Mouse (Mus musculus) bone marrow, adult 2 months (tissue): ENCODE results near the gene Catsperz. TPM values are rescaled to one million over a fixed set of nuclear protein-coding genes. Genes with fewer than 3 reads are reported as not detected.
A peak's percentile ranks its signal among the peaks of the same experiment; 100 is the strongest.

ENCODE experiments used
- H3K27ac ChIP-seq: fragments of 200-500 bp; 2 replicates; pipeline ENCODE4 v1.5.1; 2012; ENCODE audit warnings: low read depth, mild to moderate bottlenecking, control low read depth, inconsistent platforms, low read length; ENCODE audit not compliant: control insufficient read depth, poor library complexity, insufficient read depth
- H3K4me1 ChIP-seq: fragments of 200-500 bp; 2 replicates; pipeline ENCODE4 v1.6.1; 2011; ENCODE audit warnings: low read length; ENCODE audit not compliant: control insufficient read depth, insufficient read depth
- H3K4me3 ChIP-seq: fragments of 200-500 bp; replicated peaks from 2 replicates; pipeline ENCODE3; 2011; ENCODE audit warnings: mild to moderate bottlenecking, low read depth, low read length, control low read depth; ENCODE audit not compliant: control insufficient read depth
- CTCF ChIP-seq: fragments of 200-500 bp; IDR thresholded peaks from 2 replicates; pipeline ENCODE4 v1.5.1; 2011; ENCODE audit warnings: low read length, control low read depth; ENCODE audit not compliant: control insufficient read depth, insufficient read depth
- POLR2A ChIP-seq: fragments of 200-500 bp; IDR thresholded peaks from 2 replicates; pipeline ENCODE4 v1.6.1; 2011; ENCODE audit warnings: low read depth, mild to moderate bottlenecking, control low read depth, low read length, borderline replicate concordance; ENCODE audit not compliant: control insufficient read depth
- WGBS: fragments of 180-500 bp; shearing (Covaris S2); methylation state at CpG from one replicate; pipeline ENCODE4 v1.1.7; 2018; 5-methylcytosine and 5-hydroxymethylcytosine counted together
- polyA plus RNA-seq: library from polyadenylated mRNA; stranded (reverse); fragments of >200 nt; gene quantifications from 2 replicates; pipeline ENCODE4 v1.2.4, GENCODE M21; 2011; ENCODE audit warnings: low replicate concordance; ENCODE audit not compliant: missing spikeins, insufficient read depth, insufficient read length

Catsperz gene
- polyA plus RNA-seq, 1 experiment: 2.6 TPM

GRCm38 (mm10) chr19:6924461-6925306 is 496 bp downstream of the Catsperz start:
- TF ChIP-seq CTCF (peak; percentile 80), POLR2A (no peak)
- Histone ChIP-seq H3K4me1 (peaks cover 5% of the 10 kb centered on the region; the same call in 1 of the 2 replicates), H3K4me3 (no peak overlapping the region), H3K27ac (no peak overlapping the region)
- WGBS: 5% methylated on average over 39 of the region's 39 CpGs

GRCm38 (mm10) chr19:6922901-6923735 is 2.1 kb downstream of the Catsperz start:
- Histone ChIP-seq H3K27ac (no peak overlapping the region), H3K4me3 (no peak overlapping the region), H3K4me1 (peaks cover 5% of the 10 kb centered on the region; the same call in 1 of the 2 replicates)
- no peak for TF ChIP-seq POLR2A
- TF ChIP-seq CTCF: no peak
- WGBS: 63% methylated on average over 6 of the region's 6 CpGs

- under 1% methylated on average over 66 of the region's 66 CpGs for WGBS
- peaks cover 5% of the 10 kb centered on the region; the same call in 1 of the 2 replicates for H3K4me1 ChIP-seq
- H3K27ac ChIP-seq: peak within 1 kb of the TSS; percentile 76
- TF ChIP-seq CTCF (no peak), POLR2A (peak; percentile 89; the same call in 1 of the 2 replicates)
- peak within 1 kb of the TSS; percentile 74 for H3K4me3 ChIP-seq
Measured at GRCm38 (mm10) chr19:6921647-6922567, 3.3 kb downstream of the Catsperz start, which contains the start of gene Esrra. Gene Esrra, minus strand, starts transcription at chr19:6921813.

- Histone ChIP-seq H3K4me1 (peaks cover 5% of the 10 kb centered on the region; the same call in 1 of the 2 replicates), H3K4me3 (peak overlapping the region; percentile 65), H3K27ac (peak overlapping the region; percentile 76)
- WGBS: under 1% methylated on average over 39 of the region's 48 CpGs
- TF ChIP-seq POLR2A: no peak
- no peak for TF ChIP-seq CTCF
Measured at GRCm38 (mm10) chr19:6920741-6921636, 4.2 kb downstream of the Catsperz start.

GRCm38 (mm10) chr19:6919876-6920740 is 5.1 kb downstream of the Catsperz start:
- no peak for TF ChIP-seq POLR2A
- TF ChIP-seq CTCF: no peak
- peak overlapping the region; percentile 12 for H3K4me3 ChIP-seq
- H3K27ac ChIP-seq: no peak overlapping the region
- peaks cover 5% of the 10 kb centered on the region; the same call in 1 of the 2 replicates for H3K4me1 ChIP-seq
- WGBS: 59% methylated on average over 8 of the region's 8 CpGs

- no peak overlapping the region for H3K27ac ChIP-seq
- peaks cover 3% of the 10 kb centered on the region; the same call in 1 of the 2 replicates for H3K4me1 ChIP-seq
- no peak overlapping the region for H3K4me3 ChIP-seq
- TF ChIP-seq CTCF (no peak), POLR2A (no peak)
Measured at GRCm38 (mm10) chr19:6919431-6919830, 5.7 kb downstream of the Catsperz start.
